Mouse (Mus musculus) olfactory bulb, adult 2 months (tissue): ENCODE results near the gene Ppih.

ENCODE experiments used
- CTCF ChIP-seq: fragments of 200-500 bp; IDR thresholded peaks from 2 replicates; pipeline ENCODE4 v1.5.1; 2012; ENCODE audit warnings: low read depth, mild to moderate bottlenecking, low read length, moderate library complexity; ENCODE audit not compliant: insufficient read depth
- POLR2A ChIP-seq: fragments of 200-500 bp; IDR thresholded peaks from 2 replicates; pipeline ENCODE4 v1.6.1; 2012; ENCODE audit warnings: mild to moderate bottlenecking, low read depth, low read length, moderate library complexity; ENCODE audit not compliant: insufficient read depth

DNA sequence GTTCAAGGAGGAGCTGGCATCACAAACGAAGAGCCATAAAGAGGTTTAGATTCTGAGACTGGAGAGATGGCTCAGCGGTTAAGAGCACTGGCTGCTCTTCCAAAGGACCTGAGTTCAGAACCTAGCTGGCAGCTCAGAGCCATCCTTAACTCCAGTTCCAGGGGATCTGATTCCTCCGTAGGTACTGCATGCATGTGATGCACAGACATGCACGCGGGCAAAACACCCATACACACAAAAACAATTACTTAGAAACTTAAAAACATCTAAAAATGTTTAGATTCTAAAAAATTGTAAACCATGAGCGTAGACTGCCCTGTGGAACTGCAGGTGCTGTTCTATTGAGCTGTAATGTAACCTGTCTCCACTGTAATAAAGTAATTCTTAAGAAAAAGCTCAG is 49.1 kb upstream of the Ppih start:
- TF ChIP-seq CTCF (no peak), POLR2A (no peak)
